Mouse (Mus musculus): ENCODE measurements around the gene Catsperz. TPM values are rescaled to one million over a fixed set of nuclear protein-coding genes. Genes with fewer than 3 reads are reported as not detected.
A peak's percentile ranks its signal among the peaks of the same experiment; 100 is the strongest.

Gene Catsperz
- polyA plus RNA-seq, 1 experiment = 0.28 TPM

- H3K4me2 ChIP-seq (ENCODE audit: low read depth) = no peak overlapping the region
- H3K79me2 ChIP-seq (ENCODE audit: control insufficient read depth, insufficient read depth) = no peaks in the 10 kb centered on the region
- no peaks in the 10 kb centered on the region for H3K36me3 ChIP-seq (ENCODE audit: control insufficient read depth, insufficient read depth)
- no peak overlapping the region for H3ac ChIP-seq (ENCODE audit: control insufficient read depth, insufficient read length)
- no peak overlapping the region for H3K4me3 ChIP-seq
- no peaks in the 10 kb centered on the region for H3K27me3 ChIP-seq (ENCODE audit: control insufficient read depth, insufficient read depth, insufficient read length)
- TF ChIP-seq MYOG (IDR thresholded peaks at IDR 0.05; ENCODE audit: control insufficient read depth in 1 of 3, insufficient read depth in 1 of 3, insufficient read length in 2 of 3, low read depth in 2 of 3) (no peak), POLR2AphosphoS2 (IDR thresholded peaks at IDR 0.05; ENCODE audit: insufficient read length, low read depth) (no peak), USF1 (IDR thresholded peaks at IDR 0.05; ENCODE audit: low read depth) (no peak), MAX (IDR thresholded peaks at IDR 0.05; ENCODE audit: low read depth) (no peak), CEBPB (IDR thresholded peaks at IDR 0.05; ENCODE audit: insufficient read depth, poor library complexity, severe bottlenecking) (no peak), TCF3 (IDR thresholded peaks at IDR 0.05; ENCODE audit: insufficient read length, low read depth) (no peak), REST (IDR thresholded peaks at IDR 0.05; ENCODE audit: insufficient read depth, insufficient read length) (no peak), MYOD1 (IDR thresholded peaks at IDR 0.05; ENCODE audit: control insufficient read depth in 1 of 3, insufficient read length in 2 of 3, low read depth in 2 of 3) (no peak), POLR2A (IDR thresholded peaks at IDR 0.05; ENCODE audit: insufficient read length, low read depth) (no peak), TCF12 (IDR thresholded peaks at IDR 0.05; ENCODE audit: insufficient read depth, poor library complexity, severe bottlenecking) (no peak), SRF (IDR thresholded peaks at IDR 0.05; ENCODE audit: control insufficient read depth, insufficient read length, low read depth) (no peak), E2F4 (IDR thresholded peaks at IDR 0.05; ENCODE audit: insufficient read depth) (no peak)
Observed at GRCm38 (mm10) chr19:6893731-6894451, 31.3 kb downstream of the Catsperz start.

DNA sequence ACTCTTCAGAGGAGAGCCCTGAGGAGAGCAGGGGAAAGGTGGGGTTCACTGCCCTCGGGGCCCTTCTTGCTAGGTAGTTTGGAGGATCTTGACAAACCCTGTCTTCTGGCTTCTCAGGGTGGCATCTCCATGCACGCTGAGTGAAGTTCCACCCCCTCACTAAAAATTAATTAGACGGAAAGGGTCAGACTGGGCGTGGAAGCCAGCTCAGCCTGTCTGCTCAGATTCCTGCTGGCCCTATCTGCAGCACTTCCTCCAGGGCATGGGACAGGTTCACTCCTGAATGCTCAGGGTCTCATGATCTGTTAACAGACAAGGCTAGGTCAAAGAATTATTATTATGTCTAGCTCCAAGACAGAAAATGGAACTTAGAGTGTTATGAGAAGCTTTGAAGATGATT is 32.7 kb downstream of the Catsperz start:
- H3K79me2 ChIP-seq (ENCODE audit: control insufficient read depth, insufficient read depth) = no peaks in the 10 kb centered on the region
- H3K36me3 ChIP-seq (ENCODE audit: control insufficient read depth, insufficient read depth) = no peaks in the 10 kb centered on the region
- H3K4me2 ChIP-seq (ENCODE audit: low read depth) = no peak overlapping the region
- H3K4me3 ChIP-seq = no peak overlapping the region
- no peak overlapping the region for H3ac ChIP-seq (ENCODE audit: control insufficient read depth, insufficient read length)
- TF ChIP-seq TCF12 (IDR thresholded peaks at IDR 0.05; ENCODE audit: insufficient read depth, poor library complexity, severe bottlenecking) (no peak), REST (IDR thresholded peaks at IDR 0.05; ENCODE audit: insufficient read depth, insufficient read length) (no peak), CEBPB (IDR thresholded peaks at IDR 0.05; ENCODE audit: insufficient read depth, poor library complexity, severe bottlenecking) (no peak), MYOD1 (IDR thresholded peaks at IDR 0.05; ENCODE audit: control insufficient read depth in 1 of 3, insufficient read length in 2 of 3, low read depth in 2 of 3) (no peak), TCF3 (IDR thresholded peaks at IDR 0.05; ENCODE audit: insufficient read length, low read depth) (no peak), MAX (IDR thresholded peaks at IDR 0.05; ENCODE audit: low read depth) (no peak), SRF (IDR thresholded peaks at IDR 0.05; ENCODE audit: control insufficient read depth, insufficient read length, low read depth) (no peak), USF1 (IDR thresholded peaks at IDR 0.05; ENCODE audit: low read depth) (no peak), MYOG (IDR thresholded peaks at IDR 0.05; ENCODE audit: control insufficient read depth in 1 of 3, insufficient read depth in 1 of 3, insufficient read length in 2 of 3, low read depth in 2 of 3) (no peak), POLR2AphosphoS2 (IDR thresholded peaks at IDR 0.05; ENCODE audit: insufficient read length, low read depth) (no peak), E2F4 (IDR thresholded peaks at IDR 0.05; ENCODE audit: insufficient read depth) (no peak), POLR2A (IDR thresholded peaks at IDR 0.05; ENCODE audit: insufficient read length, low read depth) (no peak)
- H3K27me3 ChIP-seq (ENCODE audit: control insufficient read depth, insufficient read depth, insufficient read length) = no peaks in the 10 kb centered on the region

GRCm38 (mm10) chr19:6877965-6878364 is 47.2 kb downstream of the Catsperz start:
- no peaks in the 10 kb centered on the region for H3K79me2 ChIP-seq (ENCODE audit: control insufficient read depth, insufficient read depth)
- H3ac ChIP-seq (ENCODE audit: control insufficient read depth, insufficient read length) = no peak overlapping the region
- no peaks in the 10 kb centered on the region for H3K27me3 ChIP-seq (ENCODE audit: control insufficient read depth, insufficient read depth, insufficient read length)
- TF ChIP-seq REST (IDR thresholded peaks at IDR 0.05; ENCODE audit: insufficient read depth, insufficient read length) = no peak
- TF ChIP-seq TCF3 (IDR thresholded peaks at IDR 0.05; ENCODE audit: insufficient read length, low read depth) = no peak
- no peak for TF ChIP-seq SRF (IDR thresholded peaks at IDR 0.05; ENCODE audit: control insufficient read depth, insufficient read length, low read depth)
- no peak for TF ChIP-seq POLR2AphosphoS2 (IDR thresholded peaks at IDR 0.05; ENCODE audit: insufficient read length, low read depth)
- no peak for TF ChIP-seq POLR2A (IDR thresholded peaks at IDR 0.05; ENCODE audit: insufficient read length, low read depth)
- no peak for TF ChIP-seq TCF12 (IDR thresholded peaks at IDR 0.05; ENCODE audit: insufficient read depth, poor library complexity, severe bottlenecking)
- no peak for TF ChIP-seq MYOG (IDR thresholded peaks at IDR 0.05; ENCODE audit: control insufficient read depth in 1 of 3, insufficient read depth in 1 of 3, insufficient read length in 2 of 3, low read depth in 2 of 3)
- no peak for TF ChIP-seq MAX (IDR thresholded peaks at IDR 0.05; ENCODE audit: low read depth)
- TF ChIP-seq MYOD1 (IDR thresholded peaks at IDR 0.05; ENCODE audit: control insufficient read depth in 1 of 3, insufficient read length in 2 of 3, low read depth in 2 of 3) = no peak
- no peak for TF ChIP-seq CEBPB (IDR thresholded peaks at IDR 0.05; ENCODE audit: insufficient read depth, poor library complexity, severe bottlenecking)
- TF ChIP-seq E2F4 (IDR thresholded peaks at IDR 0.05; ENCODE audit: insufficient read depth) = no peak
- no peak for TF ChIP-seq USF1 (IDR thresholded peaks at IDR 0.05; ENCODE audit: low read depth)
- no peak overlapping the region for H3K4me3 ChIP-seq
- H3K4me2 ChIP-seq (ENCODE audit: low read depth) = peak overlapping the region; percentile 69
- no peaks in the 10 kb centered on the region for H3K36me3 ChIP-seq (ENCODE audit: control insufficient read depth, insufficient read depth)

DNA sequence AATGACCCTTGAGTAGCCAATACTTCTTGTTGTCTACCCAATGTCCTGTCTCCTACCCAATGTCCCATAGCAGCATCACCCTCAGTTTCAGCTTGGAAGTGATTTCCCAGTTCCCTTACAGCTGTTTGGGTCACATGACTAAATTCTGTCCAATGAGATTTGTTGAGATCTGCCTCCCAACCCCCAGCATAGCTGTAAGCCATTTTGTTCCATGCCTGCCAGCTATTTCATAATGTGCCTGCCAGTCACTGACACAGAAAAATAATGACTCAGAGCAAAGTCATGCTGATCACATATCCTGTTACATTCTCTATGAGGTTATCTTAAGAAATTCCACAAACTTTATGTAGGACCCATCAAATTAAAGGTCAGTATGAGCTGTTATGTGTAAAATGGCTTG is 48.4 kb downstream of the Catsperz start:
- no peak overlapping the region for H3ac ChIP-seq (ENCODE audit: control insufficient read depth, insufficient read length)
- TF ChIP-seq MYOG (IDR thresholded peaks at IDR 0.05; ENCODE audit: control insufficient read depth in 1 of 3, insufficient read depth in 1 of 3, insufficient read length in 2 of 3, low read depth in 2 of 3) (no peak), SRF (IDR thresholded peaks at IDR 0.05; ENCODE audit: control insufficient read depth, insufficient read length, low read depth) (no peak), MAX (IDR thresholded peaks at IDR 0.05; ENCODE audit: low read depth) (no peak), TCF3 (IDR thresholded peaks at IDR 0.05; ENCODE audit: insufficient read length, low read depth) (no peak), E2F4 (IDR thresholded peaks at IDR 0.05; ENCODE audit: insufficient read depth) (no peak), USF1 (IDR thresholded peaks at IDR 0.05; ENCODE audit: low read depth) (peak; percentile 96), CEBPB (IDR thresholded peaks at IDR 0.05; ENCODE audit: insufficient read depth, poor library complexity, severe bottlenecking) (peak; percentile 92)
- H3K4me2 ChIP-seq (ENCODE audit: low read depth) = peak overlapping the region; percentile 69
- no peak overlapping the region for H3K4me3 ChIP-seq
- no peaks in the 10 kb centered on the region for H3K79me2 ChIP-seq (ENCODE audit: control insufficient read depth, insufficient read depth)
- no peaks in the 10 kb centered on the region for H3K27me3 ChIP-seq (ENCODE audit: control insufficient read depth, insufficient read depth, insufficient read length)
- no peaks in the 10 kb centered on the region for H3K36me3 ChIP-seq (ENCODE audit: control insufficient read depth, insufficient read depth)
